Mouse (Mus musculus) neural tube, embryonic 11.5 days (tissue): ENCODE results near the gene Nrp1. TPM values are rescaled to one million over a fixed set of nuclear protein-coding genes. Genes with fewer than 3 reads are reported as not detected.

Experiments used
- ATAC-seq: fragments of 200-750 bp; cut with Nextera tagmentation; 2 replicates; pipeline ENCODE4 v1.8.0; 2017; ENCODE audit warnings: moderate number of reproducible peaks, mild to moderate bottlenecking, moderate TSS enrichment, moderate library complexity; ENCODE audit not compliant: insufficient read depth, low FRiP score, low TSS enrichment
- DNase-seq: peaks from one replicate; pipeline ENCODE4 v3.0.0-alpha.2; 2015; ENCODE audit warnings: low spot score
- H3K27ac ChIP-seq: fragments of 300-500 bp; sonication (generic); 2 replicates; pipeline ENCODE4 v1.5.1; 2014; ENCODE audit warnings: low read depth, mild to moderate bottlenecking, low read length
- H3K27me3 ChIP-seq: fragments of 300-500 bp; sonication (generic); 2 replicates; pipeline ENCODE4 v1.6.1; 2014; ENCODE audit warnings: mild to moderate bottlenecking, low read length, mixed read lengths; ENCODE audit not compliant: control insufficient read depth, insufficient read depth
- H3K36me3 ChIP-seq: fragments of 300-500 bp; sonication (generic); 2 replicates; pipeline ENCODE4 v1.6.1; 2014; ENCODE audit warnings: mild to moderate bottlenecking, low read length, moderate library complexity, mixed read lengths; ENCODE audit not compliant: control insufficient read depth, insufficient read depth
- H3K4me1 ChIP-seq: fragments of 300-500 bp; sonication (generic); 2 replicates; pipeline ENCODE4 v1.6.1; 2014; ENCODE audit warnings: low read length, mixed read lengths; ENCODE audit not compliant: control insufficient read depth, insufficient read depth
- H3K4me2 ChIP-seq: fragments of 300-500 bp; sonication (generic); 2 replicates; pipeline ENCODE4 v1.6.1; 2014; ENCODE audit warnings: low read depth, mild to moderate bottlenecking, moderate library complexity
- H3K4me3 ChIP-seq: fragments of 300-500 bp; sonication (generic); 2 replicates; pipeline ENCODE4 v1.5.1; 2014; ENCODE audit warnings: low read depth, low read length
- H3K9ac ChIP-seq: fragments of 300-500 bp; sonication (generic); 2 replicates; pipeline ENCODE4 v1.6.1; 2014; ENCODE audit warnings: mild to moderate bottlenecking, low read length
- H3K9me3 ChIP-seq: fragments of 300-500 bp; sonication (generic); 2 replicates; pipeline ENCODE4 v1.6.1; 2016; ENCODE audit warnings: low read length; ENCODE audit not compliant: control insufficient read depth
- WGBS: fragments of 180-500 bp; shearing (Covaris S2); extraction: QIAGEN DNeasy Blood & Tissue Kit; methylation state at CpG from one replicate; pipeline ENCODE4 v1.1.7; 2014; 5-methylcytosine and 5-hydroxymethylcytosine counted together
- polyA plus RNA-seq: library from polyadenylated mRNA; unstranded; fragments of >200 nt; fragmentation: Nextera tagmentation; extraction: Ambion mirVana; gene quantifications from 2 replicates; pipeline ENCODE4 v1.2.1, GENCODE M21; 2014

The Nrp1 gene
- polyA plus RNA-seq, 1 experiment from 2014 or later: 84.3 TPM

DNA sequence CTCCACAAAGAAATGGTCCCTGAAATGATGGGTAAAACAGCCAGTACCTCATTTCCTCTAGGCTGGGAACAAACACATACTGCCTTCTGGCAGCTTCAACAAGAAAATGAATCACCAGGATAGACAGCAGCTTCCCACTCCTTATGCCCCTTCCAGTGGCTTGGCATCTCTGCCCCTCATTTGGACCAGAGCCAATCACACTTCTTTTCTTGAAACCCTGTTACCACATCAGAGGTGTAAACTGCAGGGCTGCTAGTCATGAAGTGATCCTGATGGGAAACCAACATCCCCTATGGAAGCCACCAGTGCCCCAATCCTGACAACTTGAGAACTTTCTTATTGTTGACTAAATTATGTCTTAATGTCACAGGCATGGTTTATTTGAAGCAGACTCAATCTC, 150.3 kb downstream of the Nrp1 start:
- Histone ChIP-seq H3K4me3 (no peak overlapping the region), H3K27me3 (no peaks in the 10 kb centered on the region), H3K4me1 (no peaks in the 10 kb centered on the region), H3K4me2 (no peak overlapping the region), H3K27ac (no peak overlapping the region), H3K36me3 (no peaks in the 10 kb centered on the region), H3K9me3 (no peaks in the 10 kb centered on the region), H3K9ac (no peak overlapping the region)
- DNase-seq (no peak), ATAC-seq (no peak)

DNA sequence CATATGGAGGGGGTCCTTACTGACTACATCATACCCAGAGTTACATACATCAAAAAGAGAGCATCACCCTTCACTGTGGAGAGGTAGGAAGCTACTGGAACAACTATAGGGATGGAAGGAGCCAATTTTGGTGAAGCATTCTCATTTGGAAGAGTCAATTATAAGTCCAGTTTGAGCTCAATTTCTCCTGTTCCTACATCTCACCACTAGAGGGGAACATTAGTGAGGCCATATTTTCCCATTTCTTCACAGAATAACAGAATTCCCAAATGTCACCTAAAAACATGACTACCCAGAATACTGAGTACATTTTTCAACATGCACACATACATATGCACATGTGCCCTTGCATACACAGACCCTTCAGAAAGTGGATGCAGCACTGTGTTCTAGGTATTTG, 152.6 kb downstream of the Nrp1 start:
- Histone ChIP-seq H3K9me3 (no peaks in the 10 kb centered on the region), H3K4me3 (no peak overlapping the region), H3K4me1 (no peaks in the 10 kb centered on the region), H3K27me3 (no peaks in the 10 kb centered on the region), H3K36me3 (no peaks in the 10 kb centered on the region), H3K9ac (no peak overlapping the region), H3K4me2 (no peak overlapping the region), H3K27ac (no peak overlapping the region)
- DNase-seq: no peak
- no peak for ATAC-seq

DNA sequence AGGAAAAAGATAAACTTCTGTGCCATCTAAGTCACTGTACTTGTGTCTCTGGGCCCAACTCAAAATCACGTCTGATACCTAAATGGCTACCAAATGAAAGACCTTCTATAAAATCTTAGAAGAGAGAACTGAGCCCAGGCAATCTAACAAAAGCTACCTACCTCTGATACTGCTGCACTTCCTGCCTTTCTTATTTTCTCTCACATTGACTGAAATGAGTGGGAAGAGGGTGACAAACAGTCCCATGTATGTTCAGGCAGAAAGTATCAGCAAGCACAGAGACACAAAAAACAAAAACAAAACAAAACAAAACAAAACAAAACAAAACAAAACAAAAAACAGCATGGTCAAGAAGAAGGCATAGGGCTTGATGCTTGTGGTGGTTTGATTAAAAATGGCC, 153.3 kb downstream of the Nrp1 start:
- WGBS: 79% methylated on average over 1 of the region's 1 CpGs

DNA sequence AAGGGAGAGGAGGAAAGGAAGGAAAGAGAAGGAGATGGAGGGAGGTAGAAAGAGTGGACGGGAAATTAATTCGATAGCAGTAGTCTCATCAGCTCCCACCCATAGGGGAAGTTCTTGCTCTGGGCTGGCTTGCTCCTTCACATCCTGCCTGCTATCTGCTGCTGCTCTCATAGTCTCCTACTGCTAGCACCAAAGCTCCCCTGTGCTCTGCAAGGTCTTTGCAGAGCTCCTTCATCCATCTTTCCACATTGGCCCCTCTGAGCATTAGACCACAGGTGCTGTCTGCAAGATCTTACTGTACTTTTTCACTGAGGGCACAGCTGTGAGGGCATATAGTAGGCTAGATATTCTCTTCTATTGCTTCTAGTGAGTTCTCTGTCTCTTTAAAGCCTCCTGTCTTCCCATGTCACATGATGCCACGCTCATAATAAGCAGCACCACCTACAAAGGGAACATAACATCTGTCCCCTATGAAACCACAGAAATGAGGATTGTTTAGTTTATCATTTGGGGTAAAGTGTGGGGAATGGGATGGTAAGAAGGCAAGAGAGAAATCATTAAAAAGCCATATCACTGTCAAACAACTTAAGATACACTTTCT, 158.5 kb downstream of the Nrp1 start:
- H3K4me2 ChIP-seq: no peak overlapping the region
- no peaks in the 10 kb centered on the region for H3K4me1 ChIP-seq
- no peaks in the 10 kb centered on the region for H3K27me3 ChIP-seq
- no peak for ATAC-seq
- no peak overlapping the region for H3K4me3 ChIP-seq
- DNase-seq: no peak
- no peak overlapping the region for H3K27ac ChIP-seq
- H3K9me3 ChIP-seq: no peaks in the 10 kb centered on the region
- H3K36me3 ChIP-seq: no peaks in the 10 kb centered on the region
- no peak overlapping the region for H3K9ac ChIP-seq
- 94% methylated on average over 3 of the region's 3 CpGs for WGBS

More for the DNA sequence above, 153.3 kb downstream of the Nrp1 start:
- no peak overlapping the region for H3K9ac ChIP-seq
- no peaks in the 10 kb centered on the region for H3K36me3 ChIP-seq
- ATAC-seq (no peak), DNase-seq (no peak)
- H3K9me3 ChIP-seq: no peaks in the 10 kb centered on the region
- H3K27me3 ChIP-seq: no peaks in the 10 kb centered on the region
- no peak overlapping the region for H3K27ac ChIP-seq
- H3K4me2 ChIP-seq: no peak overlapping the region
- no peak overlapping the region for H3K4me3 ChIP-seq
- no peaks in the 10 kb centered on the region for H3K4me1 ChIP-seq

DNA sequence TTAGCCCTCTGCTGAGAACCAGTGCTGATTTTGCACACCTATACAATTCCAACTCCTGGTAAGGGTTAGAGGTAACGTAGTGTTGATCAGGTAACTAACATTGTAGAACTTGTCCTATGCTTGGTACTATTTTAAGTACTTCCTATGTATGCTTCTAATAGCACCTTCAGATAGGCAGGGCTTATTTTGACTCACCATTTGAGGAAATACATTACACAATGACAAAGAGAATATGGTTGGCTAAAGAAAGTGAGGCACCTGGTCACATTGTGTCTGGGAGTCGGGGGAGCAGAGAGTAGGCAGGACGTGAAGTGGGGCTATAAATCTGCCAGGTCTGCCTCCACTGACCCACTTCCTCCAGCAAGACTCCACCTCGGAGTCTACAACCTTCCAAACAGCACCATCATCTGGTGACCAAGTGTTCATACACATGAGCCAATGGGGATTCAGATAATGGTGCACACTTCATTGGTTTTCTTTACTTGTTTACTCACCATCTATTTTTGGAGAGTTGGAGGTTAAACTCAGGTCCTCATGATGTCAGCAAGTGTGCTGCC, 159.2 kb downstream of the Nrp1 start:
- Histone ChIP-seq H3K9ac (no peak overlapping the region), H3K4me2 (no peak overlapping the region), H3K9me3 (no peaks in the 10 kb centered on the region), H3K4me1 (no peaks in the 10 kb centered on the region), H3K27ac (no peak overlapping the region), H3K4me3 (no peak overlapping the region), H3K27me3 (no peaks in the 10 kb centered on the region), H3K36me3 (no peaks in the 10 kb centered on the region)
- ATAC-seq (no peak), DNase-seq (no peak)
- whole genome bisulfite sequencing: 42% methylated on average over 4 of the region's 4 CpGs

DNA sequence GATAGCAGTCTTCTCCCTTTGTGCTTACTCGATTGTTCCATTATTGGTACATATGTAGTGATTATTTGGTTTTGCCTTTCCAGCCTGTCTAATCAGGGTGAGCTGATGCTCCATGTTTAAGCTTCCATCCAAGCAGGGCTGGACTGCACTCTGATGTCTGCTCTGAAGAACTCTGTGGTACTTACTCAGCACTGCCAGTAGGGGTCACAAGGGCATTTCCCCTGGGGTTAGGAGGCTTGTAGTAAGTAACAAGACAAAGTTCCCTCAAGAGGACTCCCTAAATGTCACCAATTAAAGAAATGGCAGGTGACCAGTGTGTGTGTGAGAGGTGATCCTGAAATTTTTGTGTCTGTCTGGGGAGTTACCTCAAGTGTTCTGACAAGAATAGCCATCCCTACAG, 161.0 kb downstream of the Nrp1 start:
- no peaks in the 10 kb centered on the region for H3K4me1 ChIP-seq
- DNase-seq (no peak), ATAC-seq (no peak)
- H3K4me3 ChIP-seq: no peak overlapping the region
- WGBS: 81% methylated on average over 1 of the region's 1 CpGs
- H3K36me3 ChIP-seq: no peaks in the 10 kb centered on the region
- H3K27me3 ChIP-seq: no peaks in the 10 kb centered on the region
- no peaks in the 10 kb centered on the region for H3K9me3 ChIP-seq
- H3K27ac ChIP-seq: no peak overlapping the region
- H3K4me2 ChIP-seq: no peak overlapping the region
- H3K9ac ChIP-seq: no peak overlapping the region

DNA sequence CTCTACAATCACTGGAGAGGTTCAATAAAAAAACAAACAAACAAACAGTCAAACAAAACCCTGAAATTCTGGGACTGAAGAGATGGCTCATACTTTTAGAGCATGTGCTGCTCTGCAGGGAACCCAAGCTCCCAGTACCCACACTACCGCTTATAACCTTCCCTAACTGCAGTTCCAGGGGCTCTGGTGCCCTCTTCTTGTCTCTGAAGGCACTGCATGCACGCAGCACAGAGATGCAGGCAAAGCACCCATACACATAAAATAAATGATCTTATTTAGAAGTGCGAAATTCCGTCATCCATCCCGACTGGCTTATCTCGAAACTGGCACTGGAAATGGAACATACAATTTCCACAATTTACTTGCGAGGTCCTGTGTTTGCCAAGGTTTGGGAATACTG, 165.4 kb downstream of the Nrp1 start:
- Histone ChIP-seq H3K4me1 (peaks cover under 1% of the 10 kb centered on the region; the same call in 1 of the 2 replicates), H3K36me3 (no peaks in the 10 kb centered on the region), H3K27me3 (no peaks in the 10 kb centered on the region), H3K4me3 (no peak overlapping the region), H3K9ac (no peak overlapping the region), H3K4me2 (no peak overlapping the region), H3K27ac (no peak overlapping the region), H3K9me3 (no peaks in the 10 kb centered on the region)
- DNase-seq (no peak), ATAC-seq (no peak)
- WGBS: 60% methylated on average over 7 of the region's 7 CpGs

DNA sequence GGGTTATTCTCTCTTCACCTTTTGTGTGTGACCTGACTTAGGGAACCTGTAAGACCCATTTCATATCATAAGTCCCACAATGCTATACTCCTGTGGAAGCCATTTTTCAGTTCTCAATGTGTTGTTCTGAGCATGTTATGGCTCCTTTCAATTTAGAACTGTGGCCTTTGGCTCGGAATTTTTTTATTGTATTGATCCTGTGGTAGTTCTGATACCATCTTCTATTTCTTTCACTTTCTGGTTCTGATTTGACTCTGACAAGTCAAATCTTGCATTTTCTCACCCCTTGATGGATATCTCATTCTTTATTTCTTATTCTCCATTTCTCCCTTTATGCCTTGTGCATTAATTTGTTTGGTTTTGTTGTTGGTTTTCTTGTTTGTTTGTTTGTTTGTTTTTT, 167.5 kb downstream of the Nrp1 start:
- WGBS: 71% methylated on average over 1 of the region's 1 CpGs
- ATAC-seq (no peak), DNase-seq (no peak)
- Histone ChIP-seq H3K9ac (no peak overlapping the region), H3K4me1 (peaks cover 4% of the 10 kb centered on the region; the same call in 1 of the 2 replicates), H3K4me2 (no peak overlapping the region), H3K36me3 (no peaks in the 10 kb centered on the region), H3K4me3 (no peak overlapping the region), H3K27me3 (no peaks in the 10 kb centered on the region), H3K9me3 (no peaks in the 10 kb centered on the region), H3K27ac (no peak overlapping the region)

DNA sequence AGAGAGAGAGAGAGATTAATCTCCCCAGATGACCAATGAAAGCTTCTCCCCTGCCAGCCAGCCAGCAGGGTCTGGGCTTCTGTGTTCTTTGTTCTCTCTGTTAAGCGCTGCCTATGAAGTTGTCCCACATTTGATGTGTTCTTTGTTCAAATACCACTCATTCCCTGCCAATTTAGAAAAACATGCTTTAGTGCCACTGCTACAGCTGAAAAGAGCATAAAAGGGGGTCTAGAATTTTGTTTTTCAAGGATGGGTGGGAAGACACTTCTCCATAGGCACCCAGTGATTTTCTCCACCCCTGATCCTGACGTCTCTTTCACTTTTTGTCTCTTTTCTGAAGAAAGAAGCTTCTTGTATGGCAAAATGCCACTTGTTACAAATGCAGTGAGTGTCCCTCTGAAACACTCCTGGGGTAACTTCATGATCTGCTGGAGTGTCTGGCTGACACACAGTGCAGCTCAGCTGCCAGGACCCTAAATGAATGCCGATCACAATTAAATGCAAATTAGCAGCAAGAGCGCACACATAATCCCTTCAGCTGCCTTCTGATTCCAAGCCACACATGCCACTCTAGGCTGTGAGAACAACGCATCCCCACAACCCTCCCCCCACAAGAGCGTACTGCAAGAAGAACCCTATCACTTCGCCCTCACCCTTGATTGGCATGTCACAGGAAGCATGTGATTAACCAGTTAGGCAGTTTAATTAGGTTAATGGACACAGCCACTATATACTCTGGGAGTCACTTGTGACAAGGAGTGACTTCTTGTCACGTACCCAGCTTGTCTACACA, 170.4 kb downstream of the Nrp1 start:
- Histone ChIP-seq H3K9me3 (no peaks in the 10 kb centered on the region), H3K4me1 (peaks cover 4% of the 10 kb centered on the region; the same call in 1 of the 2 replicates), H3K36me3 (no peaks in the 10 kb centered on the region), H3K27me3 (no peaks in the 10 kb centered on the region), H3K27ac (no peak overlapping the region), H3K4me2 (no peak overlapping the region), H3K9ac (0 out of 2 replicates have a peak overlapping the region, but pooled peaks have one; percentile 0), H3K4me3 (no peak overlapping the region)
- DNase-seq (peak; percentile 57), ATAC-seq (peak; percentile 87)
- 36% methylated on average over 8 of the region's 8 CpGs for WGBS
